Mouse (Mus musculus) midbrain, postnatal 0 days (tissue): ENCODE results near the gene Cemip2. TPM values are rescaled to one million over a fixed set of nuclear protein-coding genes. Genes with fewer than 3 reads are reported as not detected.

Source experiments
- ATAC-seq: fragments of 200-750 bp; cut with Nextera tagmentation; 2 replicates; pipeline ENCODE4 v1.8.0; 2017; ENCODE audit warnings: moderate number of reproducible peaks, mild to moderate bottlenecking, moderate TSS enrichment, moderate library complexity; ENCODE audit not compliant: low FRiP score
- DNase-seq: peaks from one replicate; pipeline ENCODE4 v3.0.0-alpha.2; 2015; ENCODE audit warnings: low spot score
- H3K27ac ChIP-seq: fragments of 300-500 bp; sonication (generic); 2 replicates; pipeline ENCODE4 v1.5.1; 2014; ENCODE audit warnings: low read depth, mild to moderate bottlenecking, low read length, mixed read lengths
- H3K27me3 ChIP-seq: fragments of 300-500 bp; sonication (generic); 2 replicates; pipeline ENCODE4 v1.6.1; 2014; ENCODE audit warnings: low read length, control low read depth, mixed read lengths; ENCODE audit not compliant: insufficient read depth
- H3K36me3 ChIP-seq: fragments of 300-500 bp; sonication (generic); 2 replicates; pipeline ENCODE4 v1.6.1; 2014; ENCODE audit warnings: low read length, control low read depth, mixed read lengths; ENCODE audit not compliant: insufficient read depth
- H3K4me1 ChIP-seq: fragments of 300-500 bp; sonication (generic); 2 replicates; pipeline ENCODE4 v1.6.1; 2014; ENCODE audit warnings: mild to moderate bottlenecking, control low read depth, antibody characterized with exemption, low read length, mixed read lengths; ENCODE audit not compliant: insufficient read depth
- H3K4me2 ChIP-seq: fragments of 300-500 bp; sonication (generic); 2 replicates; pipeline ENCODE4 v1.6.1; 2014; ENCODE audit warnings: low read depth, mild to moderate bottlenecking, low read length, mixed read lengths; ENCODE audit not compliant: poor library complexity, severe bottlenecking
- H3K4me3 ChIP-seq: fragments of 300-500 bp; sonication (generic); 2 replicates; pipeline ENCODE4 v1.5.1; 2014; ENCODE audit warnings: low read depth, mild to moderate bottlenecking, low read length, moderate library complexity
- H3K9ac ChIP-seq: fragments of 300-500 bp; sonication (generic); replicated peaks from 2 replicates; pipeline ENCODE4 v1.6.1; 2014; ENCODE audit warnings: mild to moderate bottlenecking, low read length, moderate library complexity, mixed read lengths; ENCODE audit not compliant: poor library complexity, severe bottlenecking
- H3K9me3 ChIP-seq: fragments of 300-500 bp; sonication (generic); 2 replicates; pipeline ENCODE4 v1.6.1; 2016; ENCODE audit warnings: low read length, control low read depth
- CTCF ChIP-seq: IDR thresholded peaks from 2 replicates; pipeline ENCODE4 v1.5.1; 2016; ENCODE audit warnings: antibody characterized with exemption, mild to moderate bottlenecking
- WGBS: fragments of 180-500 bp; shearing (Covaris S2); extraction: QIAGEN DNeasy Blood & Tissue Kit; methylation state at CpG from one replicate; pipeline ENCODE4 v1.1.7; 2014; 5-methylcytosine and 5-hydroxymethylcytosine counted together
- polyA plus RNA-seq: library from polyadenylated mRNA; unstranded; fragments of >200 nt; fragmentation: Nextera tagmentation; extraction: Ambion mirVana; gene quantifications from 2 replicates; pipeline ENCODE4 v1.2.1, GENCODE M21; 2015
- total RNA-seq: library from RNA; depleted of rRNA; stranded (reverse); fragments of >200 nt; gene quantifications from 2 replicates; pipeline ENCODE4 v1.2.3, GENCODE M21; 2014; rRNA removed

Gene Cemip2
- total and polyA plus RNA-seq, 2 experiments from 2014 or later = 15.8 to 26.3 TPM

DNA sequence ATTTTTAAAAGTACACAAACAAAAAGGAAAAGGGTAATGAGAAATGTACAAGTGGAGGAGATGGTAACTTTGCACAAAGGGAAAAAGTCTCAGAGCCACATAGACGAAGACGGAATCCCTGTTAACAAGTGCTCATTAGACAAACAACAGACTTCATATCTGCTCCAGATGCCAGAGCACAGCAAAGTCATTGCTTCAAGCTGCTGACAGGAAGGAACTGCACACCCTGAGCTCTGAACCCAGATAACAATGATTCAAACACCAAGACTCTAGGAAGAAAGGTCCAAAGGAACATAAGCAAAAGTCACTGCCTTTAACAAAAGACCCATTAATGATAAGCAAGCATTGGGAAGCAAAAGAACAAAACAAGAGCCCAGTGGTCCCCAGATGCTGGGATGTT, 112.6 kb downstream of the Cemip2 start:
- H3K4me1 ChIP-seq = no peaks in the 10 kb centered on the region
- H3K9ac ChIP-seq = no peak overlapping the region
- TF ChIP-seq CTCF = no peak
- H3K4me3 ChIP-seq = no peak overlapping the region
- H3K27ac ChIP-seq = no peak overlapping the region
- no peaks in the 10 kb centered on the region for H3K27me3 ChIP-seq
- H3K9me3 ChIP-seq = 0 out of 2 replicates have a peak, but pooled peaks cover 3% of the 10 kb centered on the region
- WGBS = 87% methylated on average over 2 of the region's 2 CpGs
- DNase-seq (no peak), ATAC-seq (no peak)
- no peaks in the 10 kb centered on the region for H3K36me3 ChIP-seq
- no peak overlapping the region for H3K4me2 ChIP-seq

DNA sequence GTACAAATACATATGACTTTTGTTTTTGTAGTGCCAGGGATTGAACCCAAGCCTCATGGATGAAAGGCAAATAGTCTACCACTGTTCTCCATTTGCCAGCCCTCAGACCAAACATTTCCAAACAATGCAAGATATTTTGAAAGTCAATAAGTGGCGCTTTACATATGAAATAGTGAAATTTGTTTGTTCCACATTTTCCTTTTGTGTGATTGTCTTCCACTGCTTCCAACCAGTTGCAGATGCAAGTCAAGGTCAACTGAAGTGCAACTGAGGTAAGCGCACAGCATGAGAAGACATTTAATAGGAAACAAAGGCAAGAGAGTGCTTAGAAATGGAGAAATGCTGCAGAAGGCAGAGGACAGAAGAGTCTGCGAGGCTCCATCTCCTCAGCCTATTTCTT, 116.7 kb downstream of the Cemip2 start:
- ATAC-seq (no peak), DNase-seq (no peak)
- no peaks in the 10 kb centered on the region for H3K27me3 ChIP-seq
- H3K4me2 ChIP-seq = no peak overlapping the region
- no peak for TF ChIP-seq CTCF
- no peak overlapping the region for H3K27ac ChIP-seq
- H3K4me1 ChIP-seq = no peaks in the 10 kb centered on the region
- no peaks in the 10 kb centered on the region for H3K36me3 ChIP-seq
- no peak overlapping the region for H3K4me3 ChIP-seq
- no peak overlapping the region for H3K9ac ChIP-seq
- no peaks in the 10 kb centered on the region for H3K9me3 ChIP-seq
- WGBS = 92% methylated on average over 3 of the region's 3 CpGs

DNA sequence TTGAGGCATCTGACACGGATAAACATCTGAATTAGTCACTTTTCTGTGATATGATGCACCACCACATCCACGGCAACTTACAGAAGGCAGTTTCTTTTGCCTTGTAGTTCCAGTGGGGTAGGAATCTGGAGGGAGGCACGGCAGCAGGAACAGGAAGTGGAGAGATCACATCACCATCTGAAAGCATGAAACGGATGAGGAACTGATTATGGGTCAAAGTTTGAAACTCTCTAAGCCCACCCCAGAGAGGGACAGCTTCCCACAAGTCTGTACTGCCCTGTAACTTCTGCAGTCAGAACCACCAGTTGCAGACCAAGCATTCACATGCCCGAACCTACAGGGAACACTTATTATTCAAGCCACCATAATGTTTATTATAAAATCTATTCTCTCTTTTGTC, 117.4 kb downstream of the Cemip2 start:
- ATAC-seq (no peak), DNase-seq (no peak)
- no peak overlapping the region for H3K27ac ChIP-seq
- TF ChIP-seq CTCF = no peak
- H3K4me2 ChIP-seq = no peak overlapping the region
- no peaks in the 10 kb centered on the region for H3K27me3 ChIP-seq
- WGBS = 86% methylated on average over 5 of the region's 5 CpGs
- no peaks in the 10 kb centered on the region for H3K4me1 ChIP-seq
- H3K9me3 ChIP-seq = no peaks in the 10 kb centered on the region
- no peaks in the 10 kb centered on the region for H3K36me3 ChIP-seq
- H3K9ac ChIP-seq = no peak overlapping the region
- no peak overlapping the region for H3K4me3 ChIP-seq

DNA sequence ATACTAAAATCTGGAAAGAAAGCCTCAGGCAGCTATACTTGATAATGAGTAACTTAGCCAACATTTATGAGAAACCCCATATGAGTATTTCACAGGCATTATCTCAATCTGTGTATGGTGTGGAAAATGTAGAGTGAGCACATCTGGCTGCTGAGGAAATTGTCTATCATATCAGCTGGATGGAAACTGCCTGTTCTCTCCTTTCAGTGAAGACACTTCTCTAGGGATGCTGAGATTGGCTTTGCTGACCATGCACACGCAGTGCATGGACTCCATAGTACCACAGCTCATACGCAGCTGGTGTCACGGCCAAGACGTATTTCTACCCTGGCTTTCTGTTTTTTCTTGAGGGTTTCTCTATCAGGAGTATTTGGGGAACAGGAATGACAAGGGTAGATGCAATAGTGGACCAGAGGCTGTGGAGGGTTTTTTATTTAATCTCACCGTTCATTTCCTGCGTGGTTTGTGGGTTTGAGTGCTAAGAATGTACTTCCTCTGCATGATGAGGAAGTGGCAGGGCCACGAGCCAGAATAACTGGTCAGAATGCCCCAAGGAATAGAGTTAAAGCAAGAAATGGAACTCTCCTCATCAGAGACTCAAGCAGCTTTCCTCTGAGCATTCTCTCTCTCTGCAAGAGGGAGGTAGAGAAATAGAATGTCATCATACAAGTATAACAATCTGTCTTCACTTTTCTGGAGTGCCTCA, 119.1 kb downstream of the Cemip2 start:
- Histone ChIP-seq H3K9ac (no peak overlapping the region), H3K9me3 (no peaks in the 10 kb centered on the region), H3K4me3 (no peak overlapping the region), H3K4me1 (no peaks in the 10 kb centered on the region), H3K36me3 (no peaks in the 10 kb centered on the region), H3K4me2 (no peak overlapping the region), H3K27me3 (no peaks in the 10 kb centered on the region), H3K27ac (no peak overlapping the region)
- 88% methylated on average over 7 of the region's 7 CpGs for WGBS
- TF ChIP-seq CTCF = no peak
- no peak for DNase-seq
- no peak for ATAC-seq

DNA sequence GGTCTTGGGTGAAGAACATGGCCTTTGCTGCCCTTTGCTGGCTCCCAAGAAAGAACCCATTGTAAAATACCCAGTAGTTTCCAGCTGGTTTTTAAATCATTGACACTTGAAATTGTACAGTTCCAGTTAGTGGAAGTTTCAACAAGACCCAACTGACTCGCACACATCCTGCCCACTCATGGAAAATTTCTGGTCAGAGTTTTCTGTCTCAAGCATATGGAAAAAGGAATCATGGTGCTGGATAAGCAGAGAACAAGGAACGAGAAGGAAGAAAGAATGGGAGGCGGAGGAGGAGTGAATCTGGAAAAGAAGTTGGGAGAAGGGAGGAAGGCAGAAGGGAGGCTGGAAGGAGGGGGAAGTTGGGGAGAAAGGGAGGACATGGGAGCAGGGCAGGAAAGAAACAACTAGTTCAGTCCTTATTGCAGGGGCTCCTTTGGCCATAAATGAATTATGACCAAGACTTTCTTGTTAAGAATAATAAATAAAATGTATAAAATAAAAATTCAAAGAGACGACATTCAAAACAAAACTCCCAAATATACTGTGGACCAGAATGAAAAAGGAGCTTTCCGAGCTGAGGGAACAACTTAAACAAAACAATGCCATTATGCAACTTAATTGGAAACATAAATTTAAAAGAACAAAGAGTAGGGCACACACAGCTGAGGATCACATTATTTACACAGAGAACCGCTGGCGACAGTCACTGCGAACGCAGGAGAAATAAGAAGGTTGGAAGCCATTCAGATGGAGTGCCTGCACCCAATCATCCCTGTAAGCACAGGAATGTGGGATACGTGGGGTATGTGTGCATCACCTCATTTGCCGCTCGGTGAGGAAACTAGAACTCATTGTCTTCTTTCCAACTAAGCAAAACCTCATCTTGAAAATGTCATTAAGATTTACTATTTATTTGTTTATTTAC, 120.1 kb downstream of the Cemip2 start:
- 86% methylated on average over 12 of the region's 12 CpGs for WGBS

More for the DNA sequence above, 120.1 kb downstream of the Cemip2 start:
- no peaks in the 10 kb centered on the region for H3K36me3 ChIP-seq
- no peak overlapping the region for H3K9ac ChIP-seq
- no peak overlapping the region for H3K27ac ChIP-seq
- no peak overlapping the region for H3K4me2 ChIP-seq
- TF ChIP-seq CTCF = no peak
- no peaks in the 10 kb centered on the region for H3K9me3 ChIP-seq
- DNase-seq (no peak), ATAC-seq (no peak)
- H3K27me3 ChIP-seq = no peaks in the 10 kb centered on the region
- H3K4me3 ChIP-seq = no peak overlapping the region
- no peaks in the 10 kb centered on the region for H3K4me1 ChIP-seq

Other genes starting within 250 kb of the Cemip2 start
- gene 1110059E24Rik, start 125.4 kb upstream of the Cemip2 start, total RNA-seq = 26.3 and 30.5 TPM in 2 replicates
- 56.6 and 60.8 TPM in 2 replicates for gene 1110059E24Rik, start 125.4 kb upstream of the Cemip2 start, polyA plus RNA-seq
- 63.4 and 64.0 TPM in 2 replicates for gene Abhd17b, start 125.2 kb upstream of the Cemip2 start, total RNA-seq
- gene Abhd17b, start 125.2 kb upstream of the Cemip2 start, polyA plus RNA-seq = 44.4 and 49.0 TPM in 2 replicates